Mouse (Mus musculus): ENCODE data around the gene Gucy1b1. TPM values are rescaled to one million over a fixed set of nuclear protein-coding genes. Genes with fewer than 3 reads are reported as not detected.
A peak's percentile ranks its signal among the peaks of the same experiment; 100 is the strongest.

Gene Gucy1b1
- polyA plus RNA-seq, 1 experiment, result 58.4 TPM

GRCm38 (mm10) chr3:82044902-82045301, 29.6 kb downstream of the Gucy1b1 start:
- TF ChIP-seq POLR2A (IDR thresholded peaks at IDR 0.05; ENCODE audit: borderline replicate concordance, extremely low read depth, low read depth, low read length) (no peak), CTCF (IDR thresholded peaks at IDR 0.05; ENCODE audit: insufficient read depth, low read length) (no peak)
- Histone ChIP-seq H3K4me3 (replicated peaks; ENCODE audit: extremely low read depth, low read depth, low read length) (no peak overlapping the region), H3K4me1 (ENCODE audit: control insufficient read depth, insufficient read depth, low read length) (peaks cover 9% of the 10 kb centered on the region)
- WGBS, result 61% methylated on average over 5 of the region's 5 CpGs
- DNase-seq, result no peak

- DNase-seq, result no peak
- H3K4me3 ChIP-seq (replicated peaks; ENCODE audit: extremely low read depth, low read depth, low read length), result no peak overlapping the region
- H3K4me1 ChIP-seq (ENCODE audit: control insufficient read depth, insufficient read depth, low read length), result peaks cover 9% of the 10 kb centered on the region
- TF ChIP-seq POLR2A (IDR thresholded peaks at IDR 0.05; ENCODE audit: borderline replicate concordance, extremely low read depth, low read depth, low read length) (no peak), CTCF (IDR thresholded peaks at IDR 0.05; ENCODE audit: insufficient read depth, low read length) (no peak)
- 48% methylated on average over 6 of the region's 6 CpGs for WGBS
These were observed 30.8 kb downstream of the Gucy1b1 start for GRCm38 (mm10) chr3:82043676-82044075.

- no peak for DNase-seq
- 51% methylated on average over 2 of the region's 2 CpGs for WGBS
- Histone ChIP-seq H3K4me3 (replicated peaks; ENCODE audit: extremely low read depth, low read depth, low read length) (no peak overlapping the region), H3K4me1 (ENCODE audit: control insufficient read depth, insufficient read depth, low read length) (no peaks in the 10 kb centered on the region)
- no peak for TF ChIP-seq POLR2A (IDR thresholded peaks at IDR 0.05; ENCODE audit: borderline replicate concordance, extremely low read depth, low read depth, low read length)
These were observed 38.0 kb downstream of the Gucy1b1 start for GRCm38 (mm10) chr3:82036262-82037044.

GRCm38 (mm10) chr3:82030008-82030748, 44.3 kb downstream of the Gucy1b1 start:
- no peak overlapping the region for H3K4me3 ChIP-seq (replicated peaks; ENCODE audit: extremely low read depth, low read depth, low read length)
- DNase-seq, result no peak
- TF ChIP-seq CTCF (IDR thresholded peaks at IDR 0.05; ENCODE audit: insufficient read depth, low read length) (no peak), POLR2A (IDR thresholded peaks at IDR 0.05; ENCODE audit: borderline replicate concordance, extremely low read depth, low read depth, low read length) (no peak)
- no peaks in the 10 kb centered on the region for H3K4me1 ChIP-seq (ENCODE audit: control insufficient read depth, insufficient read depth, low read length)
- 48% methylated on average over 1 of the region's 1 CpGs for WGBS

GRCm38 (mm10) chr3:82029229-82029628, 45.3 kb downstream of the Gucy1b1 start:
- TF ChIP-seq CTCF (IDR thresholded peaks at IDR 0.05; ENCODE audit: insufficient read depth, low read length) (peak; percentile 42), POLR2A (IDR thresholded peaks at IDR 0.05; ENCODE audit: borderline replicate concordance, extremely low read depth, low read depth, low read length) (no peak)
- H3K4me1 ChIP-seq (ENCODE audit: control insufficient read depth, insufficient read depth, low read length), result no peaks in the 10 kb centered on the region
- DNase-seq, result no peak
- WGBS, result 2% methylated on average over 3 of the region's 3 CpGs
- no peak overlapping the region for H3K4me3 ChIP-seq (replicated peaks; ENCODE audit: extremely low read depth, low read depth, low read length)

GRCm38 (mm10) chr3:82027286-82027685, 47.2 kb downstream of the Gucy1b1 start:
- no peaks in the 10 kb centered on the region for H3K4me1 ChIP-seq (ENCODE audit: control insufficient read depth, insufficient read depth, low read length)
- TF ChIP-seq CTCF (IDR thresholded peaks at IDR 0.05; ENCODE audit: insufficient read depth, low read length), result no peak
- no peak for TF ChIP-seq POLR2A (IDR thresholded peaks at IDR 0.05; ENCODE audit: borderline replicate concordance, extremely low read depth, low read depth, low read length)
- DNase-seq, result no peak
- WGBS, result 71% methylated on average over 1 of the region's 1 CpGs
- no peak overlapping the region for H3K4me3 ChIP-seq (replicated peaks; ENCODE audit: extremely low read depth, low read depth, low read length)

- TF ChIP-seq POLR2A (IDR thresholded peaks at IDR 0.05; ENCODE audit: borderline replicate concordance, extremely low read depth, low read depth, low read length), result no peak
- no peak for TF ChIP-seq CTCF (IDR thresholded peaks at IDR 0.05; ENCODE audit: insufficient read depth, low read length)
- no peaks in the 10 kb centered on the region for H3K4me1 ChIP-seq (ENCODE audit: control insufficient read depth, insufficient read depth, low read length)
- DNase-seq, result no peak
- no peak overlapping the region for H3K4me3 ChIP-seq (replicated peaks; ENCODE audit: extremely low read depth, low read depth, low read length)
- WGBS, result 78% methylated on average over 3 of the region's 3 CpGs
These were observed 51.4 kb downstream of the Gucy1b1 start for GRCm38 (mm10) chr3:82023065-82023464.

- WGBS, result 83% methylated on average over 8 of the region's 8 CpGs
These were observed 52.0 kb downstream of the Gucy1b1 start for GRCm38 (mm10) chr3:82022421-82022920.

GRCm38 (mm10) chr3:82014148-82014703, 60.3 kb downstream of the Gucy1b1 start:
- WGBS, result 62% methylated on average over 7 of the region's 7 CpGs
- TF ChIP-seq CTCF (IDR thresholded peaks at IDR 0.05; ENCODE audit: insufficient read depth, low read length) (no peak), POLR2A (IDR thresholded peaks at IDR 0.05; ENCODE audit: borderline replicate concordance, extremely low read depth, low read depth, low read length) (no peak)
- Histone ChIP-seq H3K4me3 (replicated peaks; ENCODE audit: extremely low read depth, low read depth, low read length) (no peak overlapping the region), H3K4me1 (ENCODE audit: control insufficient read depth, insufficient read depth, low read length) (no peaks in the 10 kb centered on the region)
- DNase-seq, result no peak

More at GRCm38 (mm10) chr3:82022421-82022920, 52.0 kb downstream of the Gucy1b1 start:
- no peak for DNase-seq
- Histone ChIP-seq H3K4me3 (replicated peaks; ENCODE audit: extremely low read depth, low read depth, low read length) (no peak overlapping the region), H3K4me1 (ENCODE audit: control insufficient read depth, insufficient read depth, low read length) (no peaks in the 10 kb centered on the region)
- TF ChIP-seq POLR2A (IDR thresholded peaks at IDR 0.05; ENCODE audit: borderline replicate concordance, extremely low read depth, low read depth, low read length), result no peak
- TF ChIP-seq CTCF (IDR thresholded peaks at IDR 0.05; ENCODE audit: insufficient read depth, low read length), result no peak

Measured in lung, adult 2 months (tissue).